Mouse (Mus musculus) kidney, adult 2 months (tissue): ENCODE measurements around the gene Nav2.

ENCODE experiments used
- CTCF ChIP-seq: fragments of 200-500 bp; conservative IDR thresholded peaks from 2 replicates; pipeline ENCODE4 v1.5.1; 2011; ENCODE audit warnings: low read depth, mild to moderate bottlenecking, control low read depth, low read length, moderate library complexity, mixed read lengths; ENCODE audit not compliant: insufficient read depth, insufficient read length
- POLR2A ChIP-seq: fragments of 200-500 bp; IDR thresholded peaks from one replicate; pipeline ENCODE4 v1.6.1; 2011; ENCODE audit warnings: low read depth, low read length, control low read depth

DNA sequence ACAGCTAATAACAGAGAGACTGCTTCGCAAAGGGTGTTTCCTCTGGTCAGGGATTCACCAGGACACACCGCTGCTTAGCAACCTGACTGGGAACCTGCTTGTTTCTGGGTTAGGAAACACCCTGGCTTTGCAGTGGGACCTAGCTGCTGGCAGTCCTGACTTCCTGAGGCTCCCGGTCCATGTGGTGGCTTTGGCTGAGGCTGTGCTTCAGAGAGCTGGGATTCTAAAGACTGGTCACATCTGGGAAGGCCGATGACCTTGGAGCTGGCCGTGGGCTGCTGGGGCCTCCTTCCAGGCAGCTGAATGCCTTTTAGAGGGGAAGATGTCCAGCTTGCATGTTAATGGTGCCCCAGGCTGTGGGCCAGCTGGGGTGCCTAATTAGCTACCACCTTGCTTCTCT is 615.2 kb downstream of the Nav2 start:
- TF ChIP-seq POLR2A = no peak
- no peak for TF ChIP-seq CTCF
